In the genomic region with DNA sequence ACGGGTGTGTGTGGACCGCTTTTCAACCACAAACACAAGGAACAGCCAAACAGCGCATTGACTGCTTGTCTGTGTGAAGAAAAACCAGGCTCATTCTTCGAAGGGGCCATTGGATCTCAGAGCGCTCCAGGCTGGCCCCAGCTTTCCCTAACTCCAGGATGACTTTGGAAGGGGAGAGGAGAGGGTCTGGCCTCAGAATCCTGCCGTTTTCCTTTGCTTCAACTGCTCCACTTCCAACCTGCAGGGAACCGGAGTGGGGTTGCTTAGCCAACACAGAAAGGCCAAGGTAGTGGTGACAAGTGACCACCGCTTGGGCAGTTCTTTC, we compare ENCODE assay signal across 15 mouse cellular contexts. TPM values are rescaled to one million over a fixed set of nuclear protein-coding genes. Genes with fewer than 3 reads are reported as not detected.
DNase-seq lines count a peak whose midpoint lies in the region; ATAC-seq lines count a peak whose summit lies in the region.
"Had no signal": no experiment of that assay in that cellular context is flagged by ENCODE, and none has a peak within 500 bp of the region (broad histone marks: within the 10 kb centered on the region; RNA-seq: fewer than 3 reads in every experiment).

No protein-coding gene starts in this region.

- DNase-seq in embryo, embryonic 10.5 days (ENCODE audit: low spot score) = peak; percentile 41
- no peak for DNase-seq in embryo, embryonic 10 days (ENCODE audit: low spot score)
- DNase-seq in neural tube, embryonic 10.5 days (ENCODE audit: extremely low spot score, low spot score) = no peak
- no peak for DNase-seq in c-Kit-positive CD71-positive TER-119-positive erythroid progenitor cells, embryonic 14.5 days (ENCODE audit: low spot score)
- no peak for DNase-seq in layer of hippocampus, postnatal 14 days (ENCODE audit: low spot score in 2 of 2)

- peaks cover 11% of the 10 kb centered on the region for H3K4me1 ChIP-seq in hindbrain, embryonic 12.5 days
- peaks cover 11% of the 10 kb centered on the region for H3K4me1 ChIP-seq in hindbrain, embryonic 16.5 days (ENCODE audit: control insufficient read depth, insufficient read depth, low read depth, low read length)
- peaks cover 12% of the 10 kb centered on the region for H3K4me1 ChIP-seq in neural tube, embryonic 15.5 days

- no peak overlapping the region for H3K9ac ChIP-seq in hindbrain, embryonic 12.5 days
- no peak overlapping the region for H3K9ac ChIP-seq in hindbrain, embryonic 16.5 days (ENCODE audit: low read depth, low read length)
- no peak overlapping the region for H3K9ac ChIP-seq in neural tube, embryonic 15.5 days (replicated peaks)
- H3K9ac ChIP-seq: neural tube, embryonic 12.5 days had no signal

- no peaks in the 10 kb centered on the region for H3K36me3 ChIP-seq in hindbrain, embryonic 12.5 days
- no peaks in the 10 kb centered on the region for H3K36me3 ChIP-seq in hindbrain, embryonic 16.5 days (ENCODE audit: control insufficient read depth, insufficient read depth, low read length)
- no peaks in the 10 kb centered on the region for H3K36me3 ChIP-seq in neural tube, embryonic 15.5 days
- H3K36me3 ChIP-seq: neural tube, embryonic 12.5 days had no signal

- no peak overlapping the region for H3K4me2 ChIP-seq in hindbrain, embryonic 12.5 days (replicated peaks)
- H3K4me2 ChIP-seq in hindbrain, embryonic 16.5 days (ENCODE audit: low read length) = no peak overlapping the region
- no peak overlapping the region for H3K4me2 ChIP-seq in neural tube, embryonic 15.5 days

- 2% methylated on average over 8 of the region's 8 CpGs for WGBS in hindbrain, embryonic 12.5 days
- WGBS in hindbrain, embryonic 16.5 days = 6% methylated on average over 8 of the region's 8 CpGs
- 7% methylated on average over 8 of the region's 8 CpGs for WGBS in neural tube, embryonic 15.5 days

- H3K27me3 ChIP-seq in hindbrain, embryonic 12.5 days = peaks cover 88% of the 10 kb centered on the region
- peaks cover 68% of the 10 kb centered on the region for H3K27me3 ChIP-seq in hindbrain, embryonic 16.5 days (replicated peaks; ENCODE audit: control insufficient read depth, insufficient read depth, low read length)
- H3K27me3 ChIP-seq in neural tube, embryonic 15.5 days (replicated peaks) = peaks cover 84% of the 10 kb centered on the region

- no peaks in the 10 kb centered on the region for H3K9me3 ChIP-seq in hindbrain, embryonic 12.5 days (replicated peaks)
- H3K9me3 ChIP-seq in hindbrain, embryonic 16.5 days (ENCODE audit: control insufficient read depth, low read length) = no peaks in the 10 kb centered on the region
- no peaks in the 10 kb centered on the region for H3K9me3 ChIP-seq in neural tube, embryonic 15.5 days (replicated peaks)
- H3K9me3 ChIP-seq: neural tube, embryonic 12.5 days had no signal

- no peak overlapping the region for H3K27ac ChIP-seq in hindbrain, embryonic 12.5 days
- no peak overlapping the region for H3K27ac ChIP-seq in hindbrain, embryonic 16.5 days (ENCODE audit: low read depth, low read length)
- H3K27ac ChIP-seq in neural tube, embryonic 15.5 days (replicated peaks) = no peak overlapping the region
- H3K27ac ChIP-seq: neural tube, embryonic 12.5 days had no signal

- H3K4me3 ChIP-seq in hindbrain, embryonic 12.5 days = 0 out of 2 replicates have a peak overlapping the region, but pooled peaks have one; percentile 6
- no peak overlapping the region; the same call in 1 of the 2 replicates for H3K4me3 ChIP-seq in hindbrain, embryonic 16.5 days (ENCODE audit: low read length)
- 0 out of 2 replicates have a peak overlapping the region, but pooled peaks have one; percentile 12 for H3K4me3 ChIP-seq in neural tube, embryonic 15.5 days (replicated peaks)
- H3K4me3 ChIP-seq: neural tube, embryonic 12.5 days had no signal

- no peak for ATAC-seq in hindbrain, embryonic 12.5 days (ENCODE audit: low FRiP score)
- no peak for ATAC-seq in hindbrain, embryonic 16.5 days
- no peak for ATAC-seq in neural tube, embryonic 15.5 days (ENCODE audit: low FRiP score)

RNA-seq across cellular contexts. Expression of a gene that starts 6.3 kb away (rescaled TPM):
- polyA plus RNA-seq in hindbrain, embryonic 12.5 days (2016; fragmentation: Nextera tagmentation; extraction: Ambion mirVana) = not detected in 2 replicates
- not detected in 2 replicates for polyA plus RNA-seq in hindbrain, embryonic 16.5 days (2015; fragmentation: Nextera tagmentation; extraction: Ambion mirVana)
- polyA plus RNA-seq in neural tube, embryonic 15.5 days (2015; fragmentation: Nextera tagmentation; extraction: Ambion mirVana) = 0.13 TPM in 1 of 2 replicates, not detected in the other
- total RNA-seq in layer of hippocampus, postnatal 14 days (2021) = not detected
- total RNA-seq: hematopoietic stem cell, adult 5-6 weeks; left cerebral cortex, postnatal 14 days; megakaryocyte-erythroid progenitor cell, adult 5-6 weeks; MEL had no signal
- polyA plus RNA-seq: cortical plate, adult 2 months; large intestine, adult 2 months; neural tube, embryonic 12.5 days had no signal
